Mouse (Mus musculus) small intestine, adult 2 months (tissue): ENCODE data around the gene Kcna7.

ENCODE experiments used
- CTCF ChIP-seq: fragments of 200-500 bp; IDR thresholded peaks from 2 replicates; pipeline ENCODE4 v1.5.1; 2012; ENCODE audit warnings: low read depth, mild to moderate bottlenecking, control low read depth, inconsistent platforms, low read length, moderate library complexity, mixed read lengths; ENCODE audit not compliant: insufficient replicate concordance, insufficient read length; ENCODE audit errors: extremely low read depth
- POLR2A ChIP-seq: fragments of 200-500 bp; IDR thresholded peaks from 2 replicates; pipeline ENCODE4 v1.6.1; 2012; ENCODE audit warnings: low read depth, mild to moderate bottlenecking, control low read depth, inconsistent platforms, low read length, moderate library complexity

DNA sequence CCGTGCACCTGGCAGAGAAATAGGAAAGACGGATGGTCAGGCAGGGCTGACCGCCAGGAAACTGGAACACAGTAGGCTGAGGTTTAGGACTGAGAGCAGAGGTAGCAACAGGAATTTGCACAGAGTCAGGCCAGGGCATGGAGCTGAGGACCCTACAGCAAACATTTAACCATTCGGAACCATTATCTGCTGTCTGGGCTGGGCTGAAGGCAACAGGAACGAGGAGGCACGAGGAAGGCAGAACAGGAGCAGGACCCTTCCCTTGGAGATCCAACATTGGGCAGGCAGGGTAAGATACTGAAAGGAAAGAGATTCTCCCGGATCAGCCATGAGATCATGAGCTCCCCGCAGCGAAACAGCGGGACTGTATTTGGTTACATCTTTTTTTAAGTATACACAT is 2.4 kb downstream of the Kcna7 start:
- TF ChIP-seq CTCF (no peak), POLR2A (no peak)
